Mouse (Mus musculus): ENCODE measurements around the gene Inhbc. TPM values are rescaled to one million over a fixed set of nuclear protein-coding genes. Genes with fewer than 3 reads are reported as not detected.
"Not testable (repeated sequence)": the region's sequence is repeated elsewhere in the genome, so short reads cannot be mapped to it uniquely, and the experiment has no call there.

The Inhbc gene
- polyA plus RNA-seq, 1 experiment from 2014 or later, result not detected

GRCm38 (mm10) chr10:127313516-127313915, 56.7 kb downstream of the Inhbc start:
- not testable (repeated sequence) for H3K36me3 ChIP-seq (ENCODE audit: control insufficient read depth, insufficient read depth, low read length); ATAC-seq; H3K4me2 ChIP-seq (ENCODE audit: low read length); H3K9ac ChIP-seq (ENCODE audit: low read depth, low read length); H3K27ac ChIP-seq (ENCODE audit: low read depth, low read length); H3K27me3 ChIP-seq (replicated peaks; ENCODE audit: control insufficient read depth, insufficient read depth, low read length); H3K4me3 ChIP-seq (ENCODE audit: low read length); H3K9me3 ChIP-seq (ENCODE audit: control insufficient read depth, low read length)
- WGBS, result 90% methylated on average over 5 of the region's 5 CpGs
- H3K4me1 ChIP-seq (ENCODE audit: control insufficient read depth, insufficient read depth, low read depth, low read length), result peaks cover 14% of the 10 kb centered on the region

- no peak overlapping the region for H3K9ac ChIP-seq (ENCODE audit: low read depth, low read length)
- H3K27ac ChIP-seq (ENCODE audit: low read depth, low read length), result no peak overlapping the region
- H3K27me3 ChIP-seq (replicated peaks; ENCODE audit: control insufficient read depth, insufficient read depth, low read length), result no peaks in the 10 kb centered on the region
- H3K9me3 ChIP-seq (ENCODE audit: control insufficient read depth, low read length), result no peaks in the 10 kb centered on the region
- ATAC-seq, result no peak
- no peak overlapping the region for H3K4me3 ChIP-seq (ENCODE audit: low read length)
- peaks cover 14% of the 10 kb centered on the region for H3K4me1 ChIP-seq (ENCODE audit: control insufficient read depth, insufficient read depth, low read depth, low read length)
- peaks cover 9% of the 10 kb centered on the region for H3K36me3 ChIP-seq (ENCODE audit: control insufficient read depth, insufficient read depth, low read length)
- H3K4me2 ChIP-seq (ENCODE audit: low read length), result no peak overlapping the region
- WGBS, result 81% methylated on average over 4 of the region's 4 CpGs
These were observed 57.4 kb downstream of the Inhbc start for GRCm38 (mm10) chr10:127312858-127313257.

- H3K36me3 ChIP-seq (ENCODE audit: control insufficient read depth, insufficient read depth, low read length), result peaks cover 14% of the 10 kb centered on the region
- peak overlapping the region; percentile 75 for H3K27ac ChIP-seq (ENCODE audit: low read depth, low read length)
- H3K9me3 ChIP-seq (ENCODE audit: control insufficient read depth, low read length), result no peaks in the 10 kb centered on the region
- ATAC-seq, result peak; percentile 10
- peak overlapping the region; percentile 72 for H3K4me2 ChIP-seq (ENCODE audit: low read length)
- peaks cover 14% of the 10 kb centered on the region for H3K4me1 ChIP-seq (ENCODE audit: control insufficient read depth, insufficient read depth, low read depth, low read length)
- H3K4me3 ChIP-seq (ENCODE audit: low read length), result peak overlapping the region; percentile 58
- no peaks in the 10 kb centered on the region for H3K27me3 ChIP-seq (replicated peaks; ENCODE audit: control insufficient read depth, insufficient read depth, low read length)
- peak overlapping the region; percentile 66 for H3K9ac ChIP-seq (ENCODE audit: low read depth, low read length)
- 2% methylated on average over 4 of the region's 4 CpGs for WGBS
These were observed 57.9 kb downstream of the Inhbc start for GRCm38 (mm10) chr10:127312356-127312676.

- Histone ChIP-seq H3K4me2 (ENCODE audit: low read length) (peak within 1 kb of the TSS; percentile 84), H3K27ac (ENCODE audit: low read depth, low read length) (peak within 1 kb of the TSS; percentile 75), H3K27me3 (replicated peaks; ENCODE audit: control insufficient read depth, insufficient read depth, low read length) (no peaks in the 10 kb centered on the region), H3K9me3 (ENCODE audit: control insufficient read depth, low read length) (no peaks in the 10 kb centered on the region), H3K4me3 (ENCODE audit: low read length) (peak within 1 kb of the TSS; percentile 58), H3K4me1 (ENCODE audit: control insufficient read depth, insufficient read depth, low read depth, low read length) (peaks cover 14% of the 10 kb centered on the region), H3K36me3 (ENCODE audit: control insufficient read depth, insufficient read depth, low read length) (peaks cover 14% of the 10 kb centered on the region), H3K9ac (ENCODE audit: low read depth, low read length) (peak within 1 kb of the TSS; percentile 71)
- ATAC-seq, result peak; percentile 97
- WGBS, result under 1% methylated on average over 65 of the region's 65 CpGs
These were observed 58.5 kb downstream of the Inhbc start, which contains the start of gene Mars for GRCm38 (mm10) chr10:127311476-127312355. TSS of gene Mars (minus strand) at chr10:127311786.

GRCm38 (mm10) chr10:127310523-127311475, 59.4 kb downstream of the Inhbc start:
- peak overlapping the region; percentile 84 for H3K4me2 ChIP-seq (ENCODE audit: low read length)
- peak overlapping the region; percentile 57; the same call in 1 of the 2 replicates for H3K27ac ChIP-seq (ENCODE audit: low read depth, low read length)
- peak overlapping the region; percentile 71 for H3K9ac ChIP-seq (ENCODE audit: low read depth, low read length)
- peak; percentile 22 for ATAC-seq
- H3K27me3 ChIP-seq (replicated peaks; ENCODE audit: control insufficient read depth, insufficient read depth, low read length), result no peaks in the 10 kb centered on the region
- peaks cover 19% of the 10 kb centered on the region for H3K36me3 ChIP-seq (ENCODE audit: control insufficient read depth, insufficient read depth, low read length)
- WGBS, result 38% methylated on average over 23 of the region's 23 CpGs
- H3K4me3 ChIP-seq (ENCODE audit: low read length), result peak overlapping the region; percentile 58
- H3K9me3 ChIP-seq (ENCODE audit: control insufficient read depth, low read length), result no peaks in the 10 kb centered on the region
- H3K4me1 ChIP-seq (ENCODE audit: control insufficient read depth, insufficient read depth, low read depth, low read length), result peaks cover 14% of the 10 kb centered on the region

- not testable (repeated sequence) for H3K9me3 ChIP-seq (ENCODE audit: control insufficient read depth, low read length); H3K27me3 ChIP-seq (replicated peaks; ENCODE audit: control insufficient read depth, insufficient read depth, low read length); H3K9ac ChIP-seq (ENCODE audit: low read depth, low read length); H3K4me2 ChIP-seq (ENCODE audit: low read length); H3K27ac ChIP-seq (ENCODE audit: low read depth, low read length); H3K4me3 ChIP-seq (ENCODE audit: low read length); ATAC-seq
- Histone ChIP-seq H3K4me1 (ENCODE audit: control insufficient read depth, insufficient read depth, low read depth, low read length) (peaks cover 14% of the 10 kb centered on the region), H3K36me3 (ENCODE audit: control insufficient read depth, insufficient read depth, low read length) (peaks cover 24% of the 10 kb centered on the region)
- 91% methylated on average over 3 of the region's 3 CpGs for WGBS
These were observed 61.1 kb downstream of the Inhbc start for GRCm38 (mm10) chr10:127309167-127309566.

Other genes starting within 250 kb of the Inhbc start
- 135 and 138 TPM in 2 replicates for gene Os9, start 249.3 kb downstream of the Inhbc start, polyA plus RNA-seq (2015; fragmentation: Nextera tagmentation; extraction: Ambion mirVana)
- 59.0 and 74.1 TPM in 2 replicates for gene B4galnt1, start 205.2 kb downstream of the Inhbc start, polyA plus RNA-seq (2015; fragmentation: Nextera tagmentation; extraction: Ambion mirVana)
- gene Slc26a10, start 189.8 kb downstream of the Inhbc start, polyA plus RNA-seq (2015; fragmentation: Nextera tagmentation; extraction: Ambion mirVana), result 1.4 and 1.5 TPM in 2 replicates
- gene Arhgef25, start 180.3 kb downstream of the Inhbc start, polyA plus RNA-seq (2015; fragmentation: Nextera tagmentation; extraction: Ambion mirVana), result 29.0 and 29.1 TPM in 2 replicates
- gene Dtx3, start 174.7 kb downstream of the Inhbc start, polyA plus RNA-seq (2015; fragmentation: Nextera tagmentation; extraction: Ambion mirVana), result 213 and 233 TPM in 2 replicates
- gene Pip4k2c, start 158.8 kb downstream of the Inhbc start, polyA plus RNA-seq (2015; fragmentation: Nextera tagmentation; extraction: Ambion mirVana), result 20.5 and 20.7 TPM in 2 replicates
- gene Kif5a, start 107.1 kb downstream of the Inhbc start, polyA plus RNA-seq (2015; fragmentation: Nextera tagmentation; extraction: Ambion mirVana), result 115 and 130 TPM in 2 replicates
- 355 and 358 TPM in 2 replicates for gene Dctn2, start 104.1 kb downstream of the Inhbc start, polyA plus RNA-seq (2015; fragmentation: Nextera tagmentation; extraction: Ambion mirVana)
- 11.2 and 11.5 TPM in 2 replicates for gene Mbd6, start 81.4 kb downstream of the Inhbc start, polyA plus RNA-seq (2015; fragmentation: Nextera tagmentation; extraction: Ambion mirVana)
- 108 and 113 TPM in 2 replicates for gene Mars, start 58.6 kb downstream of the Inhbc start, polyA plus RNA-seq (2015; fragmentation: Nextera tagmentation; extraction: Ambion mirVana)
- gene Arhgap9, start 48.5 kb downstream of the Inhbc start, polyA plus RNA-seq (2015; fragmentation: Nextera tagmentation; extraction: Ambion mirVana), result 0.79 and 0.81 TPM in 2 replicates
- gene Gli1, start 28.5 kb downstream of the Inhbc start, polyA plus RNA-seq (2015; fragmentation: Nextera tagmentation; extraction: Ambion mirVana), result 1.8 and 2.1 TPM in 2 replicates
- 0.03 and 0.09 TPM in 2 replicates for gene Inhbe, start 16.0 kb downstream of the Inhbc start, polyA plus RNA-seq (2015; fragmentation: Nextera tagmentation; extraction: Ambion mirVana)
- gene R3hdm2, start 9.9 kb upstream of the Inhbc start, polyA plus RNA-seq (2015; fragmentation: Nextera tagmentation; extraction: Ambion mirVana), result 34.0 and 37.4 TPM in 2 replicates
- 2.0 and 3.3 TPM in 2 replicates for gene Stac3, start 131.3 kb upstream of the Inhbc start, polyA plus RNA-seq (2015; fragmentation: Nextera tagmentation; extraction: Ambion mirVana)
- 23.2 and 29.5 TPM in 2 replicates for gene Ndufa4l2, start 144.5 kb upstream of the Inhbc start, polyA plus RNA-seq (2015; fragmentation: Nextera tagmentation; extraction: Ambion mirVana)
- gene Shmt2, start 152.0 kb upstream of the Inhbc start, polyA plus RNA-seq (2015; fragmentation: Nextera tagmentation; extraction: Ambion mirVana), result 52.8 and 59.3 TPM in 2 replicates
- gene Nxph4, start 164.1 kb upstream of the Inhbc start, polyA plus RNA-seq (2015; fragmentation: Nextera tagmentation; extraction: Ambion mirVana), result 129 and 136 TPM in 2 replicates

All from hindbrain, embryonic 16.5 days (tissue).